Mouse (Mus musculus): ENCODE results near the gene Rgs10. TPM values are rescaled to one million over a fixed set of nuclear protein-coding genes. Genes with fewer than 3 reads are reported as not detected.

Gene Rgs10
- 100 to 1,000 TPM; 294 to 357 TPM for polyA plus RNA-seq (2017; shearing (Covaris generic))

GRCm38 (mm10) chr7:128417930-128418779 lies at the start of gene Rgs10:
TSS of gene Rgs10 (minus strand) at chr7:128418758.
- peak; percentile 41 for ATAC-seq

GRCm38 (mm10) chr7:128462406-128462805 lies 43.8 kb upstream of the Rgs10 start:
- no peak for ATAC-seq

GRCm38 (mm10) chr7:128461285-128462215 lies 43.0 kb upstream of the Rgs10 start, which contains the start of gene Tial1:
TSS of gene Tial1 (minus strand) at chr7:128461717.
- ATAC-seq: peak; percentile 98

- no peak for ATAC-seq
These were observed 42.3 kb upstream of the Rgs10 start for GRCm38 (mm10) chr7:128460865-128461228.

- ATAC-seq: no peak
These were observed 41.7 kb upstream of the Rgs10 start for GRCm38 (mm10) chr7:128460131-128460864.

GRCm38 (mm10) chr7:128459791-128460130 lies 41.2 kb upstream of the Rgs10 start:
- ATAC-seq: no peak

GRCm38 (mm10) chr7:128458011-128458410 lies 39.5 kb upstream of the Rgs10 start:
- ATAC-seq: no peak

- no peak for ATAC-seq
These were observed 34.2 kb upstream of the Rgs10 start for GRCm38 (mm10) chr7:128452731-128453130.

- no peak for ATAC-seq
These were observed 22.0 kb upstream of the Rgs10 start for GRCm38 (mm10) chr7:128440584-128440983.

- no peak for ATAC-seq
These were observed 20.7 kb upstream of the Rgs10 start for GRCm38 (mm10) chr7:128439251-128439650.

GRCm38 (mm10) chr7:128438131-128438530 lies 19.6 kb upstream of the Rgs10 start:
- ATAC-seq: no peak

GRCm38 (mm10) chr7:128433213-128433612 lies 14.7 kb upstream of the Rgs10 start:
- no peak for ATAC-seq

- no peak for ATAC-seq
These were observed 14.0 kb upstream of the Rgs10 start for GRCm38 (mm10) chr7:128432574-128432973.

- ATAC-seq: no peak
These were observed 3.9 kb upstream of the Rgs10 start for GRCm38 (mm10) chr7:128422491-128422890.

- no peak for ATAC-seq
These were observed 3.1 kb upstream of the Rgs10 start for GRCm38 (mm10) chr7:128421701-128422100.

GRCm38 (mm10) chr7:128419690-128420089 lies 1.1 kb upstream of the Rgs10 start:
- no peak for ATAC-seq

- peak; percentile 51 for ATAC-seq
These were observed 1.2 kb downstream of the Rgs10 start for GRCm38 (mm10) chr7:128417226-128417929.

- no peak for ATAC-seq
These were observed 1.9 kb downstream of the Rgs10 start for GRCm38 (mm10) chr7:128416664-128417063.

- ATAC-seq: no peak
These were observed 4.1 kb downstream of the Rgs10 start for GRCm38 (mm10) chr7:128414433-128414832.

GRCm38 (mm10) chr7:128412071-128412833 lies 6.3 kb downstream of the Rgs10 start:
- ATAC-seq: no peak

GRCm38 (mm10) chr7:128410708-128411413 lies 7.7 kb downstream of the Rgs10 start:
- ATAC-seq: no peak
